Mouse (Mus musculus): ENCODE measurements around the gene Prickle2.

DNA sequence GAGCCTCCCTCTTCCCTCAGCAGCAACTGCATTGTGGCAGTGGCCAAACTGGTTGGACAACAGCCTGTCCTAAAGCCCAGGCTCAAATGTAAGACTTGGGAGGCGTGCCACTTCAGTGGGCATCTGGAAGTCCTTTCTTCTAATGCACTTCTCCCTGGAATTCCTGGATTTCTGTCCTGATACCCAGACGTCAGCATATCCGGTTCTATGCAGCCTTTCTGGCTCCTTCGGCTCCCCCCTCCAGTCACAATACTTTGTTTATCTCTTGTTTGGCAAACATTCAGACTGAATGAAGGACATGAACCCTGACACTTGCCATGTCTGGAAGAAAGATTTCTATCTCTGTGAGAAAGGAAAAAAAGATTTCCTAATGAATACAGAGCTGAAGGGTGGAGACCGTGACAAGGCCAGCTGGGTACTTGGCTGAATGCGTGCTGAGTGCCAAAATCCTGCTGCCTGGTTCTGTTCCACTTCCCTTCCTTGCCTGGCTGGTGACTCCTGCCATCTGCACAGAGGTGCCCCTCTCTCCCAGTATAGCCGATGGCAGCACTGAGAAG, 241.1 kb downstream of the Prickle2 start:
- no peak for TF ChIP-seq CTCF (IDR thresholded peaks at IDR 0.05; ENCODE audit: insufficient read depth, low read depth, low read length)
- TF ChIP-seq POLR2A (IDR thresholded peaks at IDR 0.05; ENCODE audit: insufficient read depth, low read depth, low read length), result no peak

Data from olfactory bulb, adult 2 months (tissue).